8 mouse cellular contexts compared by ENCODE assay signal in genomic region chr7:98523813-98524361, GRCm38 (mm10). TPM values are rescaled to one million over a fixed set of nuclear protein-coding genes. Genes with fewer than 3 reads are reported as not detected.
A peak's percentile ranks its signal among the peaks of the same experiment; 100 is the strongest.
DNase-seq lines count a peak whose midpoint lies in the region; ATAC-seq lines count a peak whose summit lies in the region.

No protein-coding gene starts in this region.

- peaks cover 15% of the 10 kb centered on the region for H3K4me1 ChIP-seq in forebrain, embryonic 14.5 days (ENCODE audit: control insufficient read depth, insufficient read depth, low read length)
- H3K4me1 ChIP-seq in hindbrain, embryonic 14.5 days (replicated peaks; ENCODE audit: control insufficient read depth, insufficient read depth, low read length) = peaks cover 15% of the 10 kb centered on the region; the same call in 1 of the 2 replicates
- peaks cover 42% of the 10 kb centered on the region for H3K4me1 ChIP-seq in limb, embryonic 15.5 days
- peaks cover 24% of the 10 kb centered on the region for H3K4me1 ChIP-seq in stomach, embryonic 15.5 days

- no peak overlapping the region for H3K9ac ChIP-seq in forebrain, embryonic 14.5 days (ENCODE audit: low read length)
- no peak overlapping the region for H3K9ac ChIP-seq in hindbrain, embryonic 14.5 days
- H3K9ac ChIP-seq in limb, embryonic 15.5 days = no peak overlapping the region
- no peak overlapping the region for H3K9ac ChIP-seq in stomach, embryonic 15.5 days

- no peaks in the 10 kb centered on the region for H3K27me3 ChIP-seq in forebrain, embryonic 14.5 days (replicated peaks; ENCODE audit: control insufficient read depth, insufficient read depth, low read length)
- H3K27me3 ChIP-seq in hindbrain, embryonic 14.5 days (ENCODE audit: control insufficient read depth, insufficient read depth, low read length) = no peaks in the 10 kb centered on the region
- no peaks in the 10 kb centered on the region for H3K27me3 ChIP-seq in limb, embryonic 15.5 days
- H3K27me3 ChIP-seq in stomach, embryonic 15.5 days (replicated peaks) = no peaks in the 10 kb centered on the region

- H3K4me2 ChIP-seq in forebrain, embryonic 14.5 days (ENCODE audit: low read length) = no peak overlapping the region
- H3K4me2 ChIP-seq in hindbrain, embryonic 14.5 days (replicated peaks) = no peak overlapping the region
- 0 out of 2 replicates have a peak overlapping the region, but pooled peaks have one; percentile 5 for H3K4me2 ChIP-seq in limb, embryonic 15.5 days
- no peak overlapping the region for H3K4me2 ChIP-seq in stomach, embryonic 15.5 days

- DNase-seq in left cerebral cortex, postnatal 10 days (ENCODE audit: extremely low spot score in 1 of 2, low spot score in 2 of 2) = peak; percentile 56 to 85
- DNase-seq in left cerebral cortex, adult 8-10 months (ENCODE audit: low spot score in 2 of 2) = no peak
- DNase-seq in Muller cell, postnatal 12 days (ENCODE audit: inconsistent ontology term) = peak; percentile 86
- peak; percentile 87 for DNase-seq in forebrain, embryonic 14.5 days (ENCODE audit: low spot score)
- peak; percentile 73 for DNase-seq in hindbrain, embryonic 14.5 days (ENCODE audit: low spot score)
- no peak for DNase-seq in c-Kit-positive CD71-positive TER-119-positive erythroid progenitor cells, embryonic 14.5 days (ENCODE audit: low spot score)

- H3K9me3 ChIP-seq in forebrain, embryonic 14.5 days (replicated peaks; ENCODE audit: control insufficient read depth, low read length) = no peaks in the 10 kb centered on the region
- no peaks in the 10 kb centered on the region for H3K9me3 ChIP-seq in hindbrain, embryonic 14.5 days (ENCODE audit: control insufficient read depth, low read length)
- H3K9me3 ChIP-seq in limb, embryonic 15.5 days = no peaks in the 10 kb centered on the region
- H3K9me3 ChIP-seq in stomach, embryonic 15.5 days = no peaks in the 10 kb centered on the region

- H3K27ac ChIP-seq in forebrain, embryonic 14.5 days (ENCODE audit: low read depth, low read length) = peak overlapping the region; percentile 29; the same call in 1 of the 2 replicates
- peak overlapping the region; percentile 56; the same call in 1 of the 2 replicates for H3K27ac ChIP-seq in hindbrain, embryonic 14.5 days
- H3K27ac ChIP-seq in limb, embryonic 15.5 days = peak overlapping the region; percentile 89
- H3K27ac ChIP-seq in stomach, embryonic 15.5 days = peak overlapping the region; percentile 81

- intact Hi-C loops in left cerebral cortex, postnatal 10 days (cut with DNase I) = no loop called here

- 3% methylated on average over 7 of the region's 7 CpGs for WGBS in forebrain, embryonic 14.5 days
- WGBS in hindbrain, embryonic 14.5 days = 5% methylated on average over 7 of the region's 7 CpGs
- WGBS in limb, embryonic 15.5 days = under 1% methylated on average over 7 of the region's 7 CpGs
- WGBS in stomach, embryonic 15.5 days = 10% methylated on average over 7 of the region's 7 CpGs

- H3K4me3 ChIP-seq in forebrain, embryonic 14.5 days (ENCODE audit: low read depth, low read length) = no peak overlapping the region
- H3K4me3 ChIP-seq in hindbrain, embryonic 14.5 days (replicated peaks; ENCODE audit: low read length) = no peak overlapping the region
- no peak overlapping the region for H3K4me3 ChIP-seq in limb, embryonic 15.5 days
- H3K4me3 ChIP-seq in stomach, embryonic 15.5 days (replicated peaks) = no peak overlapping the region

- H3K36me3 ChIP-seq in forebrain, embryonic 14.5 days (ENCODE audit: control insufficient read depth, insufficient read depth, low read length) = no peaks in the 10 kb centered on the region
- H3K36me3 ChIP-seq in hindbrain, embryonic 14.5 days (replicated peaks; ENCODE audit: control insufficient read depth, insufficient read depth) = no peaks in the 10 kb centered on the region
- no peaks in the 10 kb centered on the region for H3K36me3 ChIP-seq in limb, embryonic 15.5 days
- H3K36me3 ChIP-seq in stomach, embryonic 15.5 days = no peaks in the 10 kb centered on the region

- ATAC-seq in forebrain, embryonic 14.5 days = peak; percentile 68; the same call in 1 of the 2 replicates
- ATAC-seq in hindbrain, embryonic 14.5 days (ENCODE audit: low FRiP score) = peak; percentile 51
- ATAC-seq in limb, embryonic 15.5 days (ENCODE audit: insufficient number of reproducible peaks, low FRiP score, low TSS enrichment, low read depth) = peak; percentile 73
- ATAC-seq in stomach, embryonic 15.5 days (ENCODE audit: insufficient read depth, low FRiP score, low read depth) = peak; percentile 44; the same call in 1 of the 2 replicates

RNA-seq across cellular contexts. Expression of gene Lrrc32, which starts 34.8 kb away (rescaled TPM):
- 1 to 10 TPM; 2.8 to 4.3 TPM for total RNA-seq in left cerebral cortex, postnatal 10 days (2021)
- total RNA-seq in left cerebral cortex, adult 8-10 months (2022) = 1 to 10 TPM; 4.1 to 6.4 (median 4.7) TPM
- 2.3 and 3.0 TPM in 2 replicates for polyA plus RNA-seq in forebrain, embryonic 14.5 days (2014; fragmentation: Nextera tagmentation; extraction: Ambion mirVana)
- 5.1 and 7.2 TPM in 2 replicates for polyA plus RNA-seq in hindbrain, embryonic 14.5 days (2014; fragmentation: Nextera tagmentation; extraction: Ambion mirVana)
- 8.4 and 8.8 TPM in 2 replicates for polyA plus RNA-seq in limb, embryonic 15.5 days (2015; fragmentation: Nextera tagmentation; extraction: Ambion mirVana)
- 9.8 TPM in 2 replicates for polyA plus RNA-seq in stomach, embryonic 15.5 days (2015; fragmentation: Nextera tagmentation; extraction: Ambion mirVana)

Comparison
In these comparisons a context has a peak if more than half of its experiments do, and no peak if none do; other contexts are left out.
1. DNase-seq: peak in left cerebral cortex, postnatal 10 days (2 of 2), Muller cell, postnatal 12 days (single experiment), forebrain, embryonic 14.5 days (single experiment) and hindbrain, embryonic 14.5 days (single experiment); none in left cerebral cortex, adult 8-10 months (0 of 2) and c-Kit-positive CD71-positive TER-119-positive erythroid progenitor cells, embryonic 14.5 days (single experiment).
2. H3K27ac ChIP-seq: peak in every context shown above with its lines; median percentile 89 in limb, embryonic 15.5 days; 81 in stomach, embryonic 15.5 days; 56 in hindbrain, embryonic 14.5 days; 29 in forebrain, embryonic 14.5 days.
3. Peak in every context shown above with its lines, with median percentiles within 50 percentile points of each other: ATAC-seq.